Mouse (Mus musculus) heart, postnatal 10 days (tissue): ENCODE data around the gene Mblac2. TPM values are rescaled to one million over a fixed set of nuclear protein-coding genes. Genes with fewer than 3 reads are reported as not detected.
"Not testable (repeated sequence)": the region's sequence is repeated elsewhere in the genome, so short reads cannot be mapped to it uniquely, and the experiment has no call there.

Experiments used
- DNase-seq, 2 experiments: peaks; one replicate each; pipeline ENCODE4 v3.0.0; 2021
- intact Hi-C: fragments of 180-260 bp; cut with DNase I; formaldehyde crosslinking; loops from one replicate; pipeline ENCODE4 v1.15.1; 2025
- total RNA-seq, 2 experiments: library from RNA; stranded (reverse); gene quantifications; 2 replicates each; pipeline ENCODE4 v1.2.3; 2021

Mblac2 gene
- total RNA-seq: 1 to 10 TPM; 2.6 to 4.6 TPM

- intact Hi-C loops: loop anchor here (1.0 to 5.0 kb wide), 2 partner anchors 51 to 53 kb away; no protein-coding TSS in a partner anchor
- DNase-seq: peak; percentile 96 to 98
These were observed at the start of gene Mblac2, which contains the start of gene Polr3g for GRCm38 (mm10) chr13:81710775-81711545. Gene Mblac2, plus strand, starts transcription at chr13:81711341. Gene Polr3g, minus strand, starts transcription at chr13:81711013.

- DNase-seq: no peak
- intact Hi-C loops: no loop called here
These were observed 47.4 kb upstream of the Mblac2 start for GRCm38 (mm10) chr13:81663566-81664330.

GRCm38 (mm10) chr13:81664331-81664698, 46.8 kb upstream of the Mblac2 start:
- intact Hi-C loops: no loop called here
- DNase-seq: peak in 1 of 2 experiments; percentile 20

GRCm38 (mm10) chr13:81667713-81668112, 43.4 kb upstream of the Mblac2 start:
- no peak for DNase-seq
- intact Hi-C loops: no loop called here

GRCm38 (mm10) chr13:81675333-81675732, 35.8 kb upstream of the Mblac2 start:
- intact Hi-C loops: no loop called here
- DNase-seq: no peak

- DNase-seq: no peak
- intact Hi-C loops: no loop called here
These were observed 28.0 kb upstream of the Mblac2 start for GRCm38 (mm10) chr13:81683107-81683506.

GRCm38 (mm10) chr13:81684258-81684657, 26.9 kb upstream of the Mblac2 start:
- intact Hi-C loops: no loop called here
- DNase-seq: no peak

- intact Hi-C loops: no loop called here
- no peak for DNase-seq
These were observed 26.3 kb upstream of the Mblac2 start for GRCm38 (mm10) chr13:81684884-81685283.

GRCm38 (mm10) chr13:81689587-81689986, 21.6 kb upstream of the Mblac2 start:
- intact Hi-C loops: no loop called here
- DNase-seq: no peak

GRCm38 (mm10) chr13:81690477-81690876, 20.7 kb upstream of the Mblac2 start:
- intact Hi-C loops: no loop called here
- peak; percentile 11 to 42 for DNase-seq

- peak; percentile 34 to 41 for DNase-seq
- intact Hi-C loops: no loop called here
These were observed 19.5 kb upstream of the Mblac2 start for GRCm38 (mm10) chr13:81691606-81692005.

- intact Hi-C loops: no loop called here
- DNase-seq: no peak
These were observed 16.7 kb upstream of the Mblac2 start for GRCm38 (mm10) chr13:81694446-81694845.

GRCm38 (mm10) chr13:81703148-81703547, 8.0 kb upstream of the Mblac2 start:
- no peak for DNase-seq
- intact Hi-C loops: no loop called here

- intact Hi-C loops: no loop called here
- no peak for DNase-seq
These were observed 7.5 kb upstream of the Mblac2 start for GRCm38 (mm10) chr13:81703621-81704020.

GRCm38 (mm10) chr13:81706311-81706710, 4.8 kb upstream of the Mblac2 start:
- no peak for DNase-seq
- intact Hi-C loops: no loop called here

- DNase-seq: no peak
- intact Hi-C loops: loop anchor here (1.0 to 5.0 kb wide), 3 partner anchors 52 to 55 kb away; no protein-coding TSS in a partner anchor
These were observed 1.3 kb upstream of the Mblac2 start for GRCm38 (mm10) chr13:81709805-81710204.

- intact Hi-C loops: loop anchor here (1.0 to 5.0 kb wide), 2 partner anchors 52 kb away; no protein-coding TSS in a partner anchor
- DNase-seq: peak in 1 of 2 experiments; percentile 5
These were observed 875 bp upstream of the Mblac2 start for GRCm38 (mm10) chr13:81710266-81710665.

- DNase-seq: no peak
- intact Hi-C loops: loop anchor here (5.0 kb wide), 1 partner anchor 51 kb away; no protein-coding TSS in a partner anchor
These were observed 618 bp downstream of the Mblac2 start for GRCm38 (mm10) chr13:81711546-81712371.

- intact Hi-C loops: loop anchor here (5.0 kb wide), 1 partner anchor 48 kb away; no protein-coding TSS in a partner anchor
These were observed 2.8 kb downstream of the Mblac2 start for GRCm38 (mm10) chr13:81713896-81714295.

GRCm38 (mm10) chr13:81728141-81728540, 17.0 kb downstream of the Mblac2 start:
- intact Hi-C loops, DNase-seq: not testable (repeated sequence)

More at GRCm38 (mm10) chr13:81713896-81714295, 2.8 kb downstream of the Mblac2 start:
- DNase-seq: no peak
